Mouse (Mus musculus): ENCODE measurements around the gene Fam207a. TPM values are rescaled to one million over a fixed set of nuclear protein-coding genes. Genes with fewer than 3 reads are reported as not detected.
A peak's percentile ranks its signal among the peaks of the same experiment; 100 is the strongest.

The Fam207a gene
- polyA plus RNA-seq, 1 experiment from 2014 or later, result 51.0 TPM

GRCm38 (mm10) chr10:77491585-77491984, 24.0 kb downstream of the Fam207a start:
- Histone ChIP-seq H3K9ac (no peak overlapping the region), H3K4me3 (no peak overlapping the region)
- 89% methylated on average over 6 of the region's 6 CpGs for WGBS

GRCm38 (mm10) chr10:77488168-77488567, 27.4 kb downstream of the Fam207a start:
- H3K36me3 ChIP-seq, result peaks cover 50% of the 10 kb centered on the region
- no peaks in the 10 kb centered on the region for H3K9me3 ChIP-seq
- no peak overlapping the region for H3K27ac ChIP-seq
- no peak for ATAC-seq (ENCODE audit: insufficient number of reproducible peaks, insufficient read depth, low FRiP score, low TSS enrichment)
- no peak overlapping the region for H3K4me3 ChIP-seq
- 95% methylated on average over 7 of the region's 7 CpGs for WGBS
- no peaks in the 10 kb centered on the region for H3K27me3 ChIP-seq
- peaks cover 7% of the 10 kb centered on the region; the same call in 1 of the 2 replicates for H3K4me1 ChIP-seq
- no peak overlapping the region for H3K9ac ChIP-seq
- no peak overlapping the region for H3K4me2 ChIP-seq (replicated peaks)

More at GRCm38 (mm10) chr10:77491585-77491984, 24.0 kb downstream of the Fam207a start:
- Histone ChIP-seq H3K27ac (no peak overlapping the region), H3K9me3 (no peaks in the 10 kb centered on the region), H3K4me2 (replicated peaks) (no peak overlapping the region), H3K36me3 (peaks cover 75% of the 10 kb centered on the region), H3K4me1 (no peaks in the 10 kb centered on the region), H3K27me3 (no peaks in the 10 kb centered on the region)
- no peak for ATAC-seq (ENCODE audit: insufficient number of reproducible peaks, insufficient read depth, low FRiP score, low TSS enrichment)

GRCm38 (mm10) chr10:77485786-77486185, 29.8 kb downstream of the Fam207a start:
- 77% methylated on average over 3 of the region's 3 CpGs for WGBS
- Histone ChIP-seq H3K9me3 (no peaks in the 10 kb centered on the region), H3K9ac (no peak overlapping the region), H3K27ac (no peak overlapping the region), H3K27me3 (no peaks in the 10 kb centered on the region), H3K4me3 (no peak overlapping the region), H3K4me2 (replicated peaks) (no peak overlapping the region), H3K4me1 (peaks cover 7% of the 10 kb centered on the region; the same call in 1 of the 2 replicates), H3K36me3 (peaks cover 44% of the 10 kb centered on the region)
- ATAC-seq (ENCODE audit: insufficient number of reproducible peaks, insufficient read depth, low FRiP score, low TSS enrichment), result no peak

GRCm38 (mm10) chr10:77484205-77484935, 31.2 kb downstream of the Fam207a start:
- H3K4me1 ChIP-seq, result peaks cover 7% of the 10 kb centered on the region; the same call in 1 of the 2 replicates
- peak overlapping the region; percentile 55; the same call in 1 of the 2 replicates for H3K27ac ChIP-seq
- no peak overlapping the region for H3K9ac ChIP-seq
- peak; percentile 41; the same call in 1 of the 2 replicates for ATAC-seq (ENCODE audit: insufficient number of reproducible peaks, insufficient read depth, low FRiP score, low TSS enrichment)
- no peaks in the 10 kb centered on the region for H3K9me3 ChIP-seq
- H3K27me3 ChIP-seq, result no peaks in the 10 kb centered on the region
- H3K36me3 ChIP-seq, result peaks cover 33% of the 10 kb centered on the region
- H3K4me2 ChIP-seq (replicated peaks), result no peak overlapping the region
- H3K4me3 ChIP-seq, result no peak overlapping the region
- 48% methylated on average over 18 of the region's 18 CpGs for WGBS

GRCm38 (mm10) chr10:77481814-77482213, 33.8 kb downstream of the Fam207a start:
- no peak for ATAC-seq (ENCODE audit: insufficient number of reproducible peaks, insufficient read depth, low FRiP score, low TSS enrichment)

GRCm38 (mm10) chr10:77479972-77480371, 35.6 kb downstream of the Fam207a start:
- WGBS, result 74% methylated on average over 1 of the region's 1 CpGs
- no peak for ATAC-seq (ENCODE audit: insufficient number of reproducible peaks, insufficient read depth, low FRiP score, low TSS enrichment)
- Histone ChIP-seq H3K27ac (no peak overlapping the region), H3K36me3 (no peaks in the 10 kb centered on the region), H3K4me3 (no peak overlapping the region), H3K9ac (no peak overlapping the region), H3K4me2 (replicated peaks) (no peak overlapping the region), H3K27me3 (no peaks in the 10 kb centered on the region), H3K9me3 (no peaks in the 10 kb centered on the region), H3K4me1 (peaks cover 14% of the 10 kb centered on the region)

More at GRCm38 (mm10) chr10:77481814-77482213, 33.8 kb downstream of the Fam207a start:
- Histone ChIP-seq H3K27ac (no peak overlapping the region), H3K4me2 (replicated peaks) (no peak overlapping the region), H3K4me3 (no peak overlapping the region), H3K9me3 (no peaks in the 10 kb centered on the region), H3K9ac (no peak overlapping the region), H3K36me3 (peaks cover 7% of the 10 kb centered on the region), H3K4me1 (peaks cover 7% of the 10 kb centered on the region; the same call in 1 of the 2 replicates), H3K27me3 (no peaks in the 10 kb centered on the region)

- Histone ChIP-seq H3K4me2 (replicated peaks) (no peak overlapping the region), H3K9ac (no peak overlapping the region), H3K9me3 (no peaks in the 10 kb centered on the region), H3K27ac (no peak overlapping the region), H3K27me3 (no peaks in the 10 kb centered on the region), H3K4me1 (peaks cover 6% of the 10 kb centered on the region; the same call in 1 of the 2 replicates), H3K36me3 (no peaks in the 10 kb centered on the region), H3K4me3 (no peak overlapping the region)
- 84% methylated on average over 3 of the region's 3 CpGs for WGBS
- ATAC-seq (ENCODE audit: insufficient number of reproducible peaks, insufficient read depth, low FRiP score, low TSS enrichment), result no peak
These were observed 38.7 kb downstream of the Fam207a start for GRCm38 (mm10) chr10:77476907-77477306.

- Histone ChIP-seq H3K27me3 (no peaks in the 10 kb centered on the region), H3K9ac (no peak overlapping the region), H3K4me3 (no peak overlapping the region), H3K4me2 (replicated peaks) (no peak overlapping the region), H3K9me3 (no peaks in the 10 kb centered on the region), H3K4me1 (peaks cover 6% of the 10 kb centered on the region; the same call in 1 of the 2 replicates), H3K27ac (no peak overlapping the region), H3K36me3 (no peaks in the 10 kb centered on the region)
- ATAC-seq (ENCODE audit: insufficient number of reproducible peaks, insufficient read depth, low FRiP score, low TSS enrichment), result no peak
- 67% methylated on average over 5 of the region's 5 CpGs for WGBS
These were observed 43.4 kb downstream of the Fam207a start for GRCm38 (mm10) chr10:77472188-77472587.

- Histone ChIP-seq H3K4me1 (peaks cover 6% of the 10 kb centered on the region; the same call in 1 of the 2 replicates), H3K36me3 (no peaks in the 10 kb centered on the region), H3K27ac (no peak overlapping the region), H3K4me3 (no peak overlapping the region), H3K9ac (no peak overlapping the region), H3K27me3 (no peaks in the 10 kb centered on the region), H3K9me3 (no peaks in the 10 kb centered on the region), H3K4me2 (replicated peaks) (no peak overlapping the region)
- WGBS, result 73% methylated on average over 7 of the region's 7 CpGs
- no peak for ATAC-seq (ENCODE audit: insufficient number of reproducible peaks, insufficient read depth, low FRiP score, low TSS enrichment)
These were observed 44.1 kb downstream of the Fam207a start for GRCm38 (mm10) chr10:77471512-77471911.

- H3K9ac ChIP-seq, result no peak overlapping the region
- peaks cover 6% of the 10 kb centered on the region; the same call in 1 of the 2 replicates for H3K4me1 ChIP-seq
- no peak overlapping the region for H3K27ac ChIP-seq
- no peaks in the 10 kb centered on the region for H3K36me3 ChIP-seq
- WGBS, result 87% methylated on average over 3 of the region's 3 CpGs
- no peak overlapping the region for H3K4me2 ChIP-seq (replicated peaks)
- no peak overlapping the region for H3K4me3 ChIP-seq
- ATAC-seq (ENCODE audit: insufficient number of reproducible peaks, insufficient read depth, low FRiP score, low TSS enrichment), result no peak
- H3K9me3 ChIP-seq, result no peaks in the 10 kb centered on the region
- no peaks in the 10 kb centered on the region for H3K27me3 ChIP-seq
These were observed 44.8 kb downstream of the Fam207a start for GRCm38 (mm10) chr10:77470763-77471162.

GRCm38 (mm10) chr10:77468675-77469074, 46.9 kb downstream of the Fam207a start:
- Histone ChIP-seq H3K36me3 (no peaks in the 10 kb centered on the region), H3K9me3 (no peaks in the 10 kb centered on the region), H3K4me3 (no peak overlapping the region), H3K27ac (no peak overlapping the region), H3K9ac (no peak overlapping the region), H3K27me3 (no peaks in the 10 kb centered on the region), H3K4me2 (replicated peaks) (no peak overlapping the region), H3K4me1 (no peaks in the 10 kb centered on the region)
- no peak for ATAC-seq (ENCODE audit: insufficient number of reproducible peaks, insufficient read depth, low FRiP score, low TSS enrichment)
- 55% methylated on average over 4 of the region's 4 CpGs for WGBS

- Histone ChIP-seq H3K4me3 (no peak overlapping the region), H3K4me2 (replicated peaks) (no peak overlapping the region), H3K9ac (no peak overlapping the region), H3K27me3 (no peaks in the 10 kb centered on the region), H3K36me3 (no peaks in the 10 kb centered on the region), H3K9me3 (no peaks in the 10 kb centered on the region), H3K4me1 (no peaks in the 10 kb centered on the region), H3K27ac (no peak overlapping the region)
- no peak for ATAC-seq (ENCODE audit: insufficient number of reproducible peaks, insufficient read depth, low FRiP score, low TSS enrichment)
- 83% methylated on average over 6 of the region's 6 CpGs for whole genome bisulfite sequencing
These were observed 48.2 kb downstream of the Fam207a start for GRCm38 (mm10) chr10:77467407-77467806.

All from embryonic facial prominence, embryonic 12.5 days (tissue).